Mouse (Mus musculus): ENCODE data around the gene Fbxo36. TPM values are rescaled to one million over a fixed set of nuclear protein-coding genes. Genes with fewer than 3 reads are reported as not detected.

Gene Fbxo36
- polyA plus RNA-seq, 1 experiment from 2014 or later, result 9.8 TPM

DNA sequence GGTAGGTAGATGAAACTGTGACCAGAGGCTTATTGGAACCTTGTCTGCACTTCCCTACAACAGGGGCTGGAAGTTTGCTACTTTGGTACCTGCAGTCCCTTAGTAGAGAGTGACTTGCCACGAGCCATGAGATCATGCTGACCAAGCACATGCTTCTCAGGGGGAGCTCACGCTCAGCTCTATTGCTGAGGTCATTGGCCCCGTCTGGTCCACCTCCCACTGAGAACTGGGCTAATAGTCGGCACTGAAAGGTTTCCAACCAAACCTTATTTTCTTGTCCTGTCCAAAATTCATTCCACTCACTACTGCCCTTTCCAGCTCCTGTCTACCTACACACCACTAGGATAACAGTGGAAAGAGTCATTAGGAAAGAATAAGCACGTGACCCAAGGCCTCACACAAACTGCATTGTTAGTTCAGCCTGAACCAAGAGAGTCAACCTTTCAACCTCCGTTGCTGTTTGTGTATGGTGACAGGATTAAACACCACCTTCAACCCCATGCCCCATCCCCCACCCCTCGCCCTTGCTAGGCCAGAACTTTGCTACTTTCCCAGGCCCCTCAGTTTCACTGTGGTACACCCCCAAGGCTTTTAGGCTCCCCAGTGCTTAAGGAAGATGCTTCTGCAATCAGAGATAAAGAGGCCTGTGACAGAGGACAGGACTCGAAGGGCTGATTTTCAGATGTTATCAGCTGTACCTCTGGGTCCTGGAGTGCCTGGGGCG, 12.0 kb downstream of the Fbxo36 start:
- 31% methylated on average over 9 of the region's 9 CpGs for WGBS
- Histone ChIP-seq H3K4me3 (replicated peaks; ENCODE audit: low read length) (no peak overlapping the region), H3K27ac (ENCODE audit: low read length) (no peak overlapping the region), H3K4me2 (ENCODE audit: low read depth, low read length) (no peak overlapping the region), H3K4me1 (ENCODE audit: control insufficient read depth, insufficient read depth, low read length) (no peaks in the 10 kb centered on the region), H3K36me3 (ENCODE audit: control insufficient read depth, insufficient read depth, low read length) (no peaks in the 10 kb centered on the region), H3K9ac (ENCODE audit: low read length) (no peak overlapping the region), H3K27me3 (ENCODE audit: control insufficient read depth, insufficient read depth, low read length) (no peaks in the 10 kb centered on the region), H3K9me3 (replicated peaks; ENCODE audit: control insufficient read depth, low read length) (no peaks in the 10 kb centered on the region)
- peak; percentile 63; the same call in 1 of the 2 replicates for ATAC-seq (ENCODE audit: insufficient read depth, low FRiP score)

DNA sequence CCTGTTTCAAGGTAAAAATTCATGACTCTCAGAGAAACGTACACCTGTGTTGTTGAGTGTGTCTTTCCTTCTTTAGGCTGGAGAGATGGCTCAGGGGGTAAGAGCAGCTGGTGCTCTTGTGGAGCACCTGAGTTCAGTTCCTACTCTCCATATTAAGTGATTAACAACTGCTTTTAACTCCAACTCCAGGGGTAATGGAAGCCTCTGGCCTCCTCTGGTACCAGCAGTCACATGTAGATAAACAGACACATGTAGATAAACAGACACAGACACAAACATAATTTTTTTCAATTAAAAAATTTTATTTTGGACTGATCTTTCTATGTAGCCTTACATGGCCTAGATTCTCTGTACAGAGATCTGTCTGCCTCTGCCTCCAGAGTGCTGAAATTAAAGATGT, 14.1 kb downstream of the Fbxo36 start:
- no peak overlapping the region for H3K4me2 ChIP-seq (ENCODE audit: low read depth, low read length)
- no peak overlapping the region for H3K9ac ChIP-seq (ENCODE audit: low read length)
- no peaks in the 10 kb centered on the region for H3K9me3 ChIP-seq (replicated peaks; ENCODE audit: control insufficient read depth, low read length)
- H3K4me3 ChIP-seq (replicated peaks; ENCODE audit: low read length), result no peak overlapping the region
- no peaks in the 10 kb centered on the region for H3K27me3 ChIP-seq (ENCODE audit: control insufficient read depth, insufficient read depth, low read length)
- 88% methylated on average over 1 of the region's 1 CpGs for WGBS
- no peak overlapping the region for H3K27ac ChIP-seq (ENCODE audit: low read length)
- H3K4me1 ChIP-seq (ENCODE audit: control insufficient read depth, insufficient read depth, low read length), result no peaks in the 10 kb centered on the region
- no peaks in the 10 kb centered on the region for H3K36me3 ChIP-seq (ENCODE audit: control insufficient read depth, insufficient read depth, low read length)
- ATAC-seq (ENCODE audit: insufficient read depth, low FRiP score), result no peak

DNA sequence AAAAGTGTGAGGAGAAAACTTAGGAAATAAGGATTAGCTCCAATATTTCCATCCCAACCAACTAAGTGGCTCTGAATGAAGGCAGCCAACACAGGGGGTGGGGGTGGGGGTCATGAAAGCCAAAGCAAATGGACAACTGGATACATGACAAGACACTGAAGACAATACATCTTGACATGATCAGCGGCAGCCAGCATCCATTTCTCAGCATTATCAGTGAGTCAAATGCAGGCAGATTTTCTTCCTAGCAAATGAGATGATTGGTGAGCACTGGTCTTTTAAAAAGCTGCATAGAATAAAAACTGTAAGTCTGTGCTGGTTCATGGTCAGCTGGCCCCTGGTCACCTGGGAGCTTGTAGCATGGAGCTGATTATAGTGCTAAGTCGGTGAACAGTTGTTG, 15.3 kb downstream of the Fbxo36 start:
- Histone ChIP-seq H3K4me2 (ENCODE audit: low read depth, low read length) (no peak overlapping the region), H3K4me1 (ENCODE audit: control insufficient read depth, insufficient read depth, low read length) (no peaks in the 10 kb centered on the region), H3K9me3 (replicated peaks; ENCODE audit: control insufficient read depth, low read length) (no peaks in the 10 kb centered on the region), H3K27ac (ENCODE audit: low read length) (no peak overlapping the region), H3K36me3 (ENCODE audit: control insufficient read depth, insufficient read depth, low read length) (no peaks in the 10 kb centered on the region), H3K27me3 (ENCODE audit: control insufficient read depth, insufficient read depth, low read length) (no peaks in the 10 kb centered on the region), H3K9ac (ENCODE audit: low read length) (no peak overlapping the region), H3K4me3 (replicated peaks; ENCODE audit: low read length) (no peak overlapping the region)
- WGBS, result 73% methylated on average over 2 of the region's 2 CpGs
- ATAC-seq (ENCODE audit: insufficient read depth, low FRiP score), result no peak

DNA sequence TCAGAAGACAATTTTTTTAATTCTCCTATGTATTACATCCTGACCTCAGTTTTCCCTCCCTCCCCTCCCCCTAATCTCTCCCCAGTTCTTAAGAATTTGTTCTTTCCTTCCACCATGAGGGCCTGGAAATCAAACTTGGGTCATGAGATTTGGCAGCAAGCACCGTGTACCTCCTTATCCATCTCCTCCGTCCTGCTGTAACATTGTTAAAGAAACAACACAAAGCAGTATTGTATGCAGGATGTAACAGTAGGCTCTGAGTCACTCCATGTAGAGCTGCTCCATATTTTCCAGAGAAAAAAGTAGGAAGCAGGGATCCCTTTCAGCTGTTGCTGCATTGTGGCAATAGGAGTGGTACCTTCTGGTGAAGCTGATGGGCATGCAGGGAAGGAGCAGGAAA, 16.1 kb downstream of the Fbxo36 start:
- Histone ChIP-seq H3K9me3 (replicated peaks; ENCODE audit: control insufficient read depth, low read length) (no peaks in the 10 kb centered on the region), H3K4me3 (replicated peaks; ENCODE audit: low read length) (no peak overlapping the region), H3K4me1 (ENCODE audit: control insufficient read depth, insufficient read depth, low read length) (no peaks in the 10 kb centered on the region), H3K4me2 (ENCODE audit: low read depth, low read length) (no peak overlapping the region), H3K27ac (ENCODE audit: low read length) (no peak overlapping the region), H3K27me3 (ENCODE audit: control insufficient read depth, insufficient read depth, low read length) (no peaks in the 10 kb centered on the region), H3K36me3 (ENCODE audit: control insufficient read depth, insufficient read depth, low read length) (no peaks in the 10 kb centered on the region), H3K9ac (ENCODE audit: low read length) (no peak overlapping the region)
- 39% methylated on average over 2 of the region's 2 CpGs for WGBS
- no peak for ATAC-seq (ENCODE audit: insufficient read depth, low FRiP score)

DNA sequence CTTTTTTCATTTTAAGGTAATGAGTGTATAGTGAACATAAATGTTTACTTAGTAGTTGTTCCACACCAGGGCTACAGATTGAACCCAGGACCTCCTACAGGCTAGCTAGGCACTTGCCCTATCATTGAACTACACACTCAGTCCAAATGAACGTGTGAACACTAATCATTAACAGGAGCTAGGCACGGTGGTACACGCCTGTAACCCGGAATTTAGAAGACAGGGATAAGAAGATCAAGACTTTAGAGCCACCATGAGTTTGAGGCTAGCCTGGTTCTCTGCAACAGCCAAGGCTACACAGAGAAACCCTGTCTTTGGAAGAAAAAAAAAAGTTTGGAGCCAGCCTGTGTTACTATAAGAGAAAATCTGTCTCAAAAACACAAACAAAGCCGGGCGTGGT, 20.0 kb downstream of the Fbxo36 start:
- no peak overlapping the region for H3K27ac ChIP-seq (ENCODE audit: low read length)
- WGBS, result 84% methylated on average over 6 of the region's 6 CpGs
- H3K4me2 ChIP-seq (ENCODE audit: low read depth, low read length), result no peak overlapping the region
- H3K4me3 ChIP-seq (replicated peaks; ENCODE audit: low read length), result no peak overlapping the region
- no peaks in the 10 kb centered on the region for H3K9me3 ChIP-seq (replicated peaks; ENCODE audit: control insufficient read depth, low read length)
- no peak for ATAC-seq (ENCODE audit: insufficient read depth, low FRiP score)
- H3K9ac ChIP-seq (ENCODE audit: low read length), result no peak overlapping the region
- no peaks in the 10 kb centered on the region for H3K36me3 ChIP-seq (ENCODE audit: control insufficient read depth, insufficient read depth, low read length)
- no peaks in the 10 kb centered on the region for H3K4me1 ChIP-seq (ENCODE audit: control insufficient read depth, insufficient read depth, low read length)
- no peaks in the 10 kb centered on the region for H3K27me3 ChIP-seq (ENCODE audit: control insufficient read depth, insufficient read depth, low read length)

DNA sequence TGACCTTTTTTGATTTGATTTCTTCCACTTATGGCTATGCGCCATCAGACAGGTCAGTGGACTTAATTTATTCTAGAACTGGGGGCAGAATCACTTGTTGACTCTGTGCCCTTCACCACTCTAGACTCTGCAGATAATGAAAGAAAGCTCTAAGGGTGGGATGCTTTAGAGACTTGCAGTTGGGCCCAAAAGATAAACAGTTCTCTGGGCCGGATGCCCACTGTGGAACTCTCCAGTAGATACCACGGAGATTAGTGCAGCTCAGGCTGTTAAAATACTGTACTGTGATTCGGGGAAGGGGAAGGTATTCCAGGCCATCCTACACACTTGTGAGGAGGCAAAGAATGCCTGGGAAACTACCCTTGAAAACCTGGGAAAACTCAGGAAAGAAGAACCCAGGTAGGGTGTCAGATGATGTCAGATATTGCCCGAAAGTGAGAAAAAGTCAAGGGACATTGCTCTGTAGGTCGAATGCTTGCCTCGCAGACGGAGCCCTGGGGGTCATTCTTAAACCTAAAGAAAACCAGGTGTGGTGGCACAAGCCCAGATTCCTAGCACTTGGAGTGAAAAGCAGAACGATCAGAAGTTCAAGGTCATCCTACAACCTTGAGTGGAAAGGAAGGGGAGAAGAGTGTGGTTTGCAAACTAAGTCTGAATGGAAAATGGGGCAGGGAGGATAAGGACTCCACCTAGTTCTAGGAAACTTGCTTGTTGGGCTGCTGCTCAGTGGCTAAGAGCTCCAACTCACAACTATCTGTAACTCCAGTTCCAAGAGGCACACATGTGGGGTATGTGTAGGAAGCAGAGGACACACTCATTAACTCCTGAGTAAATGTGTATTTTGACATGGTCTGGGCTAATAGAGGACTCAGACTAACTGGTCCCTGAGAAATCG, 21.0 kb downstream of the Fbxo36 start:
- no peaks in the 10 kb centered on the region for H3K27me3 ChIP-seq (ENCODE audit: control insufficient read depth, insufficient read depth, low read length)
- no peaks in the 10 kb centered on the region for H3K36me3 ChIP-seq (ENCODE audit: control insufficient read depth, insufficient read depth, low read length)
- no peak for ATAC-seq (ENCODE audit: insufficient read depth, low FRiP score)
- H3K4me1 ChIP-seq (ENCODE audit: control insufficient read depth, insufficient read depth, low read length), result no peaks in the 10 kb centered on the region
- H3K4me2 ChIP-seq (ENCODE audit: low read depth, low read length), result no peak overlapping the region
- H3K9ac ChIP-seq (ENCODE audit: low read length), result no peak overlapping the region
- no peaks in the 10 kb centered on the region for H3K9me3 ChIP-seq (replicated peaks; ENCODE audit: control insufficient read depth, low read length)
- 66% methylated on average over 10 of the region's 10 CpGs for WGBS
- H3K4me3 ChIP-seq (replicated peaks; ENCODE audit: low read length), result no peak overlapping the region
- H3K27ac ChIP-seq (ENCODE audit: low read length), result no peak overlapping the region

DNA sequence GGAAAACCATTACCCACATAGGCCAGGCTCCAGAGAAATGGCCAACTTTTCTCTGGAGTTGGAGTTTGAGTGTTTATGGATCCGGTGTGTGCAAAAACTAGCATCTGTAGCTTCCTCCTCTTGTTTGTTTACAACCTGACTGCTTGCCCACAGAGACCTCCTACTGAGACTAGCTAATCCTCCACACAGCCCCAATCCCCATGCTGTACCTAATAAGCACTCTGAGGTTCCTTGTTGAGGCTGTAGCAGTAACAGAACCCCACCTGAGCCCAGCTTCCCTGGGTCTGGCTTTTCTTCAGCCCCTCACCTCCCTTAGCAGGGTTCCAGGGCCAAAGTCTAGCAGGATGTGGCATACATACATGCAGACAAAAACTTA, 21.6 kb downstream of the Fbxo36 start:
- H3K27me3 ChIP-seq (ENCODE audit: control insufficient read depth, insufficient read depth, low read length), result no peaks in the 10 kb centered on the region
- no peaks in the 10 kb centered on the region for H3K36me3 ChIP-seq (ENCODE audit: control insufficient read depth, insufficient read depth, low read length)
- H3K4me1 ChIP-seq (ENCODE audit: control insufficient read depth, insufficient read depth, low read length), result no peaks in the 10 kb centered on the region
- WGBS, result 73% methylated on average over 1 of the region's 1 CpGs
- no peak overlapping the region for H3K4me2 ChIP-seq (ENCODE audit: low read depth, low read length)
- H3K9me3 ChIP-seq (replicated peaks; ENCODE audit: control insufficient read depth, low read length), result no peaks in the 10 kb centered on the region
- ATAC-seq (ENCODE audit: insufficient read depth, low FRiP score), result no peak
- H3K4me3 ChIP-seq (replicated peaks; ENCODE audit: low read length), result no peak overlapping the region
- H3K9ac ChIP-seq (ENCODE audit: low read length), result no peak overlapping the region
- H3K27ac ChIP-seq (ENCODE audit: low read length), result no peak overlapping the region

DNA sequence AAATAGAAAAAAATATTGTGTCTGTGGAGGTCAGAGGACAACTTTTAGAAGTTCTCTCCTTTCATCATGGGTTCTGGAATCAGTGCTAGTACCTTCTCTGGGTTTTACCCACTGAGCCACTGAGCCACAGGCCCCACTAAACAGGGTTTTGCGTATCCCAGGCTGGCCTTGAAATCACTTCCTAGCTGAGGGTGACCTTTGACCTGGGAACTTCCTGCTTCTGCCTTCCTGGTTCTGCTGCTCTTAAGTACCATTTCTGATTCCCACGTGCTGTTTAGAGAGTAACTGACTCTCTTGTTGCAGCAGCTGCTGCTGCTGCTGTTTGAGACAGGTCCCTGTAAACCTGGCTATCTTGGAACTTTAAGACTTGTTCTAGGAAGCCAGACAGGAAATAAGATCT, 25.0 kb downstream of the Fbxo36 start:
- Histone ChIP-seq H3K4me3 (replicated peaks; ENCODE audit: low read length) (no peak overlapping the region), H3K27ac (ENCODE audit: low read length) (no peak overlapping the region), H3K4me1 (ENCODE audit: control insufficient read depth, insufficient read depth, low read length) (no peaks in the 10 kb centered on the region; the same call in 1 of the 2 replicates), H3K4me2 (ENCODE audit: low read depth, low read length) (no peak overlapping the region), H3K9me3 (replicated peaks; ENCODE audit: control insufficient read depth, low read length) (no peaks in the 10 kb centered on the region), H3K27me3 (ENCODE audit: control insufficient read depth, insufficient read depth, low read length) (no peaks in the 10 kb centered on the region), H3K36me3 (ENCODE audit: control insufficient read depth, insufficient read depth, low read length) (no peaks in the 10 kb centered on the region), H3K9ac (ENCODE audit: low read length) (no peak overlapping the region)
- 43% methylated on average over 2 of the region's 2 CpGs for WGBS
- no peak for ATAC-seq (ENCODE audit: insufficient read depth, low FRiP score)

DNA sequence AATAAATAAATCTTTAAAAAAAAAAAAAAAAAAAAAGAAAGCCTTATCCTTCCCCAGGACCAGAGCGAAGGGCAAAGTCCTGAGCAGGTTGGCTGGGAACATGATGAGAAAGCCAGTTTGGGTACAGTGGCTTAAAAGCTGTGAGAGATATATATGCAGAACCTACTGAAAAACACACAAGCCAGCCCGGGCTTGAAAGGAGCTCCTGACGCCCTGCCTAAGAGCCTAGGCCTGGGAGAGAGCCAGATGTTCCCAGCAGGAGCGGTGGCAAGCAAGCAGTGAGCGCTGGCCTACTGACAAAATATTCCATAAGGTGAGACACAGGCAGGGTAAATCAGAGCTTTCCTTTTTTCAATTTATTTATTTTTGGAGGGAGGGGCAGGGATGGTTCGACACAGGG, 26.6 kb downstream of the Fbxo36 start:
- no peak overlapping the region for H3K9ac ChIP-seq (ENCODE audit: low read length)
- no peak for ATAC-seq (ENCODE audit: insufficient read depth, low FRiP score)
- H3K27ac ChIP-seq (ENCODE audit: low read length), result no peak overlapping the region
- H3K36me3 ChIP-seq (ENCODE audit: control insufficient read depth, insufficient read depth, low read length), result no peaks in the 10 kb centered on the region
- no peak overlapping the region for H3K4me2 ChIP-seq (ENCODE audit: low read depth, low read length)
- no peaks in the 10 kb centered on the region; the same call in 1 of the 2 replicates for H3K4me1 ChIP-seq (ENCODE audit: control insufficient read depth, insufficient read depth, low read length)
- 85% methylated on average over 6 of the region's 6 CpGs for WGBS
- H3K27me3 ChIP-seq (ENCODE audit: control insufficient read depth, insufficient read depth, low read length), result no peaks in the 10 kb centered on the region
- H3K4me3 ChIP-seq (replicated peaks; ENCODE audit: low read length), result no peak overlapping the region
- H3K9me3 ChIP-seq (replicated peaks; ENCODE audit: control insufficient read depth, low read length), result no peaks in the 10 kb centered on the region

All from stomach, embryonic 16.5 days (tissue).